Mouse (Mus musculus) bone marrow, adult 2 months (tissue): ENCODE measurements around the gene Herc3.

Experiments
- CTCF ChIP-seq: fragments of 200-500 bp; IDR thresholded peaks from 2 replicates; pipeline ENCODE4 v1.5.1; 2011; ENCODE audit warnings: low read length, control low read depth; ENCODE audit not compliant: control insufficient read depth, insufficient read depth
- POLR2A ChIP-seq: fragments of 200-500 bp; IDR thresholded peaks from 2 replicates; pipeline ENCODE4 v1.6.1; 2011; ENCODE audit warnings: low read depth, mild to moderate bottlenecking, control low read depth, low read length, borderline replicate concordance; ENCODE audit not compliant: control insufficient read depth

DNA sequence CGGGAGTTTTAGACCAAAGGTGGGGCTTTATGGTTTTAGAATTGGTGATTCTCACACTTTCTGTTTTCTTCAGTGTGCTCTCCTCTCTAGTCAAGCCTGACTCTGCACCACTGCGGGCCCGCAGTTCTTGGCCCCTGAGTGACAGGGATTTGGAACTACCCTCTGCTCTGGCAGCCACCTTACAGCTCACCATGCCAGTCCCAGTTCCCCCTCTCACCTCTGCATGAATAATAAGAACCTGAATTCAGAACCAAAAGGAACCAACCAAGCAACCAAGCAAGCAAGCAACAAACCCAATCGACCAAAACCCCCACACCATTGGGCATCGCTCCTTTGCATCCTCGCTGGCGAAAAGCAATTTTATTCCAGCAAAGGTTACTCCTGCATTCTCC is 429 bp upstream of the Herc3 start:
- no peak for TF ChIP-seq POLR2A
- no peak for TF ChIP-seq CTCF
